Mouse (Mus musculus) c-Kit-positive CD71-positive TER-119-positive erythroid progenitor cells, embryonic 14.5 days (primary cell): ENCODE measurements around the gene Hao2.

Experiments
- DNase-seq: peaks from one replicate; pipeline ENCODE4 v3.0.0-alpha.2; 2013; ENCODE audit warnings: low spot score

The Hao2 gene

DNA sequence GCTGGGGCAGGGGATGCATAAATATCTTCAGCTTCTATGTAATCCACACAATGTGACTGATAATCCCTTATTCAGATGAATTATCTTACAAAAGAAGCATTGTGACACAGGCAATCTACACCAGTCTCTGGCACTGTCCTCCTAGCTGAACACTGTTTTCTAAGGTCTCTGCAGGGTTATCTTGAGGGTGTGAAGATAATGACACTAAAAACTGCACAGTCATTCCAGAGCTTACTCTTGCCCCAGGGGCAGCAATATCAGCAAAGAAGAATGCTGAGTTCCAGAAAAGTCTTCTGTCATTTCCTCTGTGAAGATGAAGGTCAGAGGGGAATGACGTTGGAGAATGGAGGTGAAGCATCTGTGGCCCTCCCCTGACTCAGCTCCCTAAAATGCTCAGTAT is 36.1 kb downstream of the Hao2 start:
- DNase-seq, result peak; percentile 67

DNA sequence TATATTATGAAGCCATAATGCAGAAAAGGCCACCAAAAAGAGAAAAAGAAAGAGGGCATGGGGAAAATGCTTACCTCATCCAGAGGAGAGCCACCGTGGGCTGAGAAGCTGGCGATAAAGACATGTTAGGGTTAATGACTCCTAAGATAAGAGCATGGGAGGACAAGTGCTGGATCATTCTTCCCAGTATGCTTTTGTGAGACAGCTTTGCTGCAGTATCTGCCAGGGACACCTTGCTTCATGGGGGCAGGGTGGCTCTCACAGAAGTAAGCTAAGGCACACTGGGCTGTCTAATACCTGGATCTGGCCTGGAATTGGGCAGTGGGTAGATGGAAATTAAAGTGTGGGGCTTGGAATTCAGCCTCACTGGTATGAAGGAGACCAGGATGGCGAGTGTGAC is 37.9 kb downstream of the Hao2 start:
- DNase-seq, result peak; percentile 80

DNA sequence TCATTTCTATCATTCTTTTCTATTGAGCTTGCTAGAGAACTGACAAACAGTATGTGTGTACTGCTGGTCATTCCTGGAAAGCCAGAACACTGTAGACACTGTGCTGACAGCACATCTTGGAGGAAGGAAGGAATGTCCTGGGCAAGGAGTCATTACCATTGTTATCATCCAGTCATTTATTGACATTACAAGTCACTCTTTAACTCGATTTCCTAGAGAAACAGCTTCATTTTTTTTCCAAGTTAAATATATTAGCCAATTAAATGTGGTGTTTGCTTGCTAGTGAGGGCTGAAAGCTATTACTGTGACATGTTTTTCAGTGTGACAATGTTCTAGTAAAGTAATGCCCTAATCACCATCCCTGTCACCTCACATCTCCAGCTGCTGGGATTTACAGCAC is 39.4 kb downstream of the Hao2 start:
- no peak for DNase-seq

DNA sequence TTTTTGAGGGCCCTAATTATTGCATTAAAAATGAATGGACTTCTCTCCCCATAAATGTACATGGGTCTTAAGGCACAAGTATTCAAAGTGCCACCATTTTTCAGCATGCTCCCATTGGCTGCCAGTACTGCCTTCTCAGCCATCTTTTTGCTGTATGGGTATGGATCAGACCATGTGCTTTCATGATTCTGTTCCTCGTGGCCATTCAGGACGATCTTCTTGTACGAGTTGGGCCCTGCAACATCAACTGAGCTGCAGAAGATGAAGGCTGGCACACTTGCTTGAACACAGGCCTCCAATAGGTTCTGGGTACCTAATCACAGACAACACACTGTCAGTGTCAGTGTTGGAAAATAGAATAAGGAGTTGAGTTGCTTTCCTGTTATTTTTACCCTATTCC is 40.0 kb downstream of the Hao2 start:
- no peak for DNase-seq

DNA sequence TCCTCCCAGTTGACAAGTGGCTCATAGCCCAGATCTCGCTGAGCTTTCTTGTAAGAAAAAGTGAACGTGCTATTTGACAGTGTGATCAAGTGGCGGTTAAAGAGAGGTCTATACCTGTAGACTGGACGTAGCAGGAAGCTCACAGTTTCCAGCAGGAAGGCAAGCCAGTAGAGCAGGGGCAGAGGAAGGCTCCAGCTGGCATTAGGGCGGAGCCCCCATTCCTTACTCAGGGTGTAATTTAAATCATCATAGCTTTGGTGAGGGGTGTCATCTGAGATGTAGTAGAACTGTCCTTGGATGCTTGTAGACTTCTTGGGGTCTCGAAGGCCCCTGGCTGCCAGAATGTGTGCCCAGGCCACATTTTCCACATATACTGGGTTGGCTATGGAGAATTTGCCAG is 40.4 kb downstream of the Hao2 start:
- DNase-seq, result no peak

DNA sequence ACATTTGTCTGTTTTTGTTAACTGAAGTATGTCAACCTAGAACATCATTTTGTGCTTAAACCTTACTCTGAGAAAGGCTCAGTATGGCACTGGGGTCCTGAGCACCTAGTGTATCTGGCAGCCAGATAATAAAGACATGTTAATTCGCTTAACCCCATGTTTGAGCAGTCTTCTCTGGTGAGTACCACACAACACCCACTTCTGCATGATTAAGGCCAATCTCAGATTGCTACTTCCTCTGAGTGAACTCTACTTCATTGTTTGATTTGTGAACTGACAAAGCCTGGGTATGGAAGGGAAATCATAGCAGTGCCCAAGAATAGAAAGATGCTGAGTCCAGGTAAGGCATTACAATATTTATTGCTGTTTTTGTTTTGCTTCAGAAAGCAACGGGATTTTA is 41.2 kb downstream of the Hao2 start:
- DNase-seq, result no peak

DNA sequence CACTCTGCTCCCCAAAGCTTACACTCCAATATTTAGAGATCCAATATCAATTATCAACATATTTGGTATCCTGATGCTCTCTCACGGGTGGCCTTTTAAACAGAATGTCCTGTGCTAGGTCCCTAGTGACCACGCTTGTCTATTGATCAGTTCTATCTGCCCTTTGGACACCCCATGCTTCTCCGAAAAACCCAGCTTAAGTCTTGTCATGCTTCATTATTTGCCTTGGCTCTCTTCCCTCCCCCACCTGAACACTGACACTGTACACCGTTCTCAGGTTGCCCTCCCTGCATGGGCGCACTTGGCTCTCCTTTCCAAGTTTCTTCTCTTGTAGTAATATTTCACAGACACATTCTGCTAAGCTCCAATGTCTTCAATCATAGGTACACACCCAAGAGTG is 42.8 kb downstream of the Hao2 start:
- no peak for DNase-seq

DNA sequence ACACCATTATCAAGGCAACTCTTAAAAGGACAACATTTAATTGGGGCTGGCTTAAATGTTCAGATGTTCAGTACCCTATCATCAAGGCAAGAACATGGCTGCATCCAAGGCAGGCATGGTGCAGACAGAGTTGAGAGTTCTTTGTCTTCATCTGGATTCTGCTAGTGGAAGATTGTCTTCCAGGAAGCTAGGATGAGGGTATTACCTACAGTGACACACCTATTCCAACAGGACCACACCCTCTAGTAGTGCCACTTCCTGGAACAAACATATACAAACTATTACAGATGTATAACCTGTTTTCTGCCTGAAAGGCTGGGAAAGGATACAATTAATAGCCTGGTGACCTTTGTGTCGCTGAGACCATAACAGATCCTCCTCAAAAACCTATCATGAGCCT is 44.1 kb downstream of the Hao2 start:
- no peak for DNase-seq
